Mouse (Mus musculus): ENCODE results near the gene Arhgap24.

The Arhgap24 gene

GRCm38 (mm10) chr5:102687673-102688072 is 206.5 kb downstream of the Arhgap24 start:
- DNase-seq = no peak

GRCm38 (mm10) chr5:102692487-102692886 is 211.3 kb downstream of the Arhgap24 start:
- DNase-seq = peak; percentile 68

- no peak for DNase-seq
Measured at GRCm38 (mm10) chr5:102693192-102693591, 212.0 kb downstream of the Arhgap24 start.

GRCm38 (mm10) chr5:102693871-102694270 is 212.7 kb downstream of the Arhgap24 start:
- DNase-seq = no peak

GRCm38 (mm10) chr5:102697784-102698183 is 216.6 kb downstream of the Arhgap24 start:
- no peak for DNase-seq

- peak; percentile 21 for DNase-seq
Measured at GRCm38 (mm10) chr5:102698396-102698795, 217.2 kb downstream of the Arhgap24 start.

DNA sequence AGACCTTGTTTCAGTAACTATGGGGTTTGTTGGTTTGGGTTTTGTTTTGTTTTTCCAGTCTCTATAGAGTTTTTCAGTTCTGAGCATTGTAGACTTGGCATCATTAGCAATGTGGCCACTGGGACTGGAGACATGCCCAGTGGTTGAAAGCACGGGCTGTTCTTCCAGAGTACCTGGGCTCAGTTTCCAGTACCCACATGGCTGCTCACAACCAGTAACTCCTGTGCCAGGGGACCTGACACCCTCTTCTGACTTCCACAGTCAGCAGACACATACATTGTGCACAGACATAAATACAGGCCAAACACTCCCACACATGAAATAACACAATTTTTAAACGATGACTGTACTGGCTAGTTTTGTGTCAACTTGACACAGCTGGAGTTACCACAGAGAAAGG is 217.7 kb downstream of the Arhgap24 start:
- no peak for DNase-seq

- DNase-seq = no peak
Measured at GRCm38 (mm10) chr5:102702581-102702980, 221.4 kb downstream of the Arhgap24 start.

DNA sequence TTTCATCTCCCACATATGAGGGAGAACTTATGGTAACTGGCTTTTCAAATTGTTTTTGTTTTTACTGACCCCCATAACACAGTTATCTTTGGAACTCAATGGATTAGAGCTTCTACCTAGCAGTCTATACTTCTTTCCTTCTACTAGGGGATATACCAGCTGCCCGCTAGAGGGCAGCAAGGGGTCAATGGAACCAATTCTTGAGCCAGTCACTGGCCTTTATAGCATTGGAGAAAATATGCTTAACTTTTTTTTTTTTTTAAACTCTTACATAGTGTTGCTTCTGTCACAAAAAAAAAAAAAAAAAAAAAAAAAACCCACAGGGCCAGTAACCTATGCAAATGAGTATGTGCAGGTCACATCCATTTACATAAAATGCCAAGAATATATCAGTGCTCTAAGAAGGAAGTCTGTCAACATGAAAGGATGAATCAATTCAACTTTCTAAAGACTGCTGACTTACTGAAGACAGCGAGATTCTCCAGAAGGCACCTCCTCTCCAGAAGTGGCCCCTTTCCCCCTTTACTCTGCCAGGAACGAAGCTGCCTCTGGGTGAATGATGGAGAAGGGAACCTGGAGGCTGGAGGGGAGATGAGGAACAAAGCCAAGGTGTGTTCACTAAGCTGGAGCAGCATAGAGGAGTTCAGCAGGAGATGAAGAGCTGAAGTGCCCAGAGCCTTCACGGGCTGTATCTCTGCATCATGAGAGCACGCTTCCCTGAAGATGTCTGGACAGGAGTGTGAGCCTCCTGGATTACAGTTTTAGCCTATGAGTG is 222.3 kb downstream of the Arhgap24 start:
- peak; percentile 47 for DNase-seq

GRCm38 (mm10) chr5:102705170-102705569 is 224.0 kb downstream of the Arhgap24 start:
- DNase-seq = no peak

- DNase-seq = no peak
Measured at GRCm38 (mm10) chr5:102710336-102710735, 229.1 kb downstream of the Arhgap24 start.

DNA sequence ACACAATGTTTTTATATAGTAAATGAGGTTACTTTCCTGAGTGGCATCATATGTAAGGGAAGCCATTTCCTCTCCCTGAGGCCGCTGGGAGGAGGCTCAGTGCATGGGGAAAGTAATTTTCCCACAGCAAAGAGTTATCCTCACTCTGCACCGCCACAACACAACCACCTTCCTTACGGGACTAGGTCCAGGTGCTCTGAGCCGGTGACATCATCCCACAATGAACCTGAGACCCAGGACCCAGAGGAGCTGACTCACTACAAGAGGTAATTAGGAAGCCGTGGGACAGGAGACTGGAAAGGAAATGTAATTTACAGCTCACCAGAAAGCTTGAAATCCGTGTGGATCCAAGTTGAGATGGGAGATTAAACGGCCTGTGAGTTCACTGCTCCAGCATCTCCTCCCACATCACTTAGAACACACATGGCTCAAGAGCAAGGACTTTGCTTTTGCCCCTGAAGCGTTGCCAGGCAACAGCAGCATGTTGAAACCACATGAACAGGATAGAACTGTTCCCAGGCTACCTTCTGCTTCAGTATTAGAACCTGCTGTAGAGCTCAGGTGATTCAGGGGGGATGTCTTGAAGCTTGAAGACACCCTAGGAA is 238.3 kb downstream of the Arhgap24 start:
- no peak for DNase-seq

DNA sequence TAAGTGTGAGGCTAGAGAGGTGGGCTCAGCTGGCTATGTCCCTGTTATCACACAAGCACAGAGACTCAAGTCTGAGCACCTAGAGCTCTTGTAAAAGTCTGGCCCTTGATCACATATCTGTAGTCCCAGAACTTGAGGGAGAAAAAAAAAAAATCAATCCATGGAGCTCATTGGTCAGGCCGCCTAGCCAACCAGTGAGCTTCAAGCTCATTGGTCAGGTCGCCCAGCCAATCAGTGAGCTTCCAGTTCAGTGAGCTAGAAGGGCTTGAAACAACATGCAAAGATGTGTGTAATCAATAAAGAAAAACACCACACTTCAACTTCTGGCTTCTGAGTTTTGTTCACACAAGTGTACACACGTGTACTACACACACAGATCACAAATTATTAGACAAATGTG is 242.4 kb downstream of the Arhgap24 start:
- no peak for DNase-seq

DNA sequence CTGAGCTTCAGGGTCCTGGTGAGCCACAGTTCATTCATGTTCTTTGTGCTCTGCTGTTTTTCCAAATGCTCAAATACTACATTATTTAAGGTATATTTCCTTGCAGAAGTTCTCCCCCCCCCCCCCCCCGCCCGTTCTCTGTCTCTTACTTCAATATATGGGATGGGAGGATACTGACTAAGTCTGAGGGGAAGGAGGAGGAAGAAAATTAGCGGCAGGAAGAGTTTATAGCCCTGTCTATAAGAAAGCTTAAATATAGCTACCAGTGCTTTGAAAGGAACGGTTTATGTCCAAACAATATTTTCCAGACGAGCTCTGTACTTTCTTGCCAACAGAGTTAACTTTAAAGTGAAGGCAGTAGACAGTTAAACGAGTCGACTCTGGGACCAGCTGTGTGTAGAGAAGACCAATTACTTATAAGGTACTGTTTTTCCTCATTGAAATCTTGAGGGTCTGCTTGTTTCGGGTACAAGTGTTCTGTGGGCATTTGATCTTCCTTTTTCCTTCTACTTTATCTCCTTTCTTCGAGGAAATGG is 243.7 kb downstream of the Arhgap24 start:
- no peak for DNase-seq

GRCm38 (mm10) chr5:102725365-102725764 is 244.2 kb downstream of the Arhgap24 start:
- no peak for DNase-seq

DNA sequence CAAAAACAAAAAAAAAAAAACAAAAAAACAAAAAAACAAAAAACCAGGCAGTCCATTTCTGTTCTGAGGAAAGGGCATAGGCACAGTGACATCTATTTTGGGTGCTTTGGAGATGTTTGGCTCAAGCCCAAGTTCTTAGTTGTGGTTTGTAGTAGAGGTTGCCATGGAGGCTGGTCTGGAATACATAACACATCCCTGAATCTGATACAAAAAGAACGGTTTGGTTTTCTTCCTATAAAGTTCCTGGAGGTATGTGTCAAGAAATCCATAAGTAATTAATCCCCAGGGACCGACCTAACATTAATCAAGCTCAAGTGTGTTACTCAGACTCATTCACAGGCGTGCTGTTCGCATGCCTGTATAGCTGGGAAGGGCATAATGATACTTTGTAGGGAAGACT is 245.8 kb downstream of the Arhgap24 start:
- DNase-seq = no peak

- DNase-seq = no peak
Measured at GRCm38 (mm10) chr5:102728531-102728930, 247.3 kb downstream of the Arhgap24 start.

DNA sequence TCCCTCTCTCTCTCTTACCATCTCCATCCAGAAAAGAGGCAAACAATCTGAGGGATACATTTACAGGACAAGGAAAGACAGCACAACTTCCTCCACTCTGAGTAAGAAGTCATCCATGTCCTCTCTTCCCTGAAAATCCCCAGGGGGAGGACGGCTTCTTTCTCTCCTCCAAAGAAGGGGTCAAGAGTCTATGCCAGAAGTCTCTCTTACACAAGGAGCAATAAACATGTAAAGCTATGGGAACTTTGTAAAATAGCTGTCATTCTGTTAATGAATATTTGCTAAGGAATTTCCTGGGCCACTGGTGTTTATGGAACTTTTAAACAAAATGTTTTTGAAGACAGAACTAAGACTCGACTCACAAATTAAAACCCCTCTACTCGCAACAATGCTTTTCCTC is 248.3 kb downstream of the Arhgap24 start:
- no peak for DNase-seq

DNA sequence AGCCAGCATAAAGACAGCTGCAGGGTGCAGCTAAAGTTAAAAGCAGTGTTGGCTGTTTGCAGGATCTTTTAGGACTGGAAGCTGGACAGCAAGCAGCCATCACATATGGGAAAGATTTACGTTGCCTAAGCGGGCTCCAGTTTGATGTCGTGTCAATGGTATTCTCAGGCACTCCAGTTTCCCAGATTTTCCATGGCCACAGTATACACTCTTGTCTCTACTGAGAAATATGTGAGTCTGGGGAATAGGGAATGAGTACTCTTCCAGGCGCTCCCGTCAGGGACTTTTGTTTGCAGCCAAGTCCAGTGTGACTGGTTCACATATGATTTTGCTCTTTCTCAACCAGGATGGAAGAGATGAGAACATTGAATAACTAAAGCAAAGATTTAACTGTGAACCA is 254.9 kb downstream of the Arhgap24 start:
- DNase-seq = no peak

DNA sequence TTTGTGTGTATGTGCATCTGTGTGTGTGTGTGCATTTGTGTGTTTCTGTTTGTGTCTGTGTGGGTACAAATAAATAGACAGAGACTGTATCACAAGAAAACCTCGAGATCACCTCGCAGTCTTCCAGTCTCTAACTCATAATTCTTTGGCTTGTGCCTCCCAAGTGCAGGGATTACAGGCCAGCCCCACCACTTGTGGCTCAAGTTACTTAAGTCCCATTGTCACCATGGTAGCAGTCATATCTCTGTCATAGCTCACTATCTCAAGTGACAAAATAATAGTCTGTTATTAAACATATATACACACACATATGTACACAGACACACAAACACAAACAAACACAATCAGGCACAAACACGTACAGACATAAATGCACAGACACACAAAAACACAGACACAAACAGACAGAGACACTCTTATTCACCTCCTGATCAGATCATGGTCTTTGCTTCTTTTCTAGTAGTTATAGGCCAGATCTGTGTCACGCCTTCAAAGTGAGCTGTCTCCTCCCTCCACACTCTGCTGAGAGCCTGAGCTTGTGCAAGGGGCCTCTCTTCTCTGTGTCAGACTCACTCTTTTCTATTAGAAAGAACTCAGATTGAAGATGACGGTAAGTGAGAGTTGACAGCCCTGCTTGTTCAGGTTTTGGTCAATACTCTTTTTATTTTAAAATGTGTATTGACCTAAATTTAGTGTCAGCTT is 261.5 kb downstream of the Arhgap24 start:
- DNase-seq = no peak

GRCm38 (mm10) chr5:102743436-102743835 is 262.2 kb downstream of the Arhgap24 start:
- DNase-seq = no peak

DNA sequence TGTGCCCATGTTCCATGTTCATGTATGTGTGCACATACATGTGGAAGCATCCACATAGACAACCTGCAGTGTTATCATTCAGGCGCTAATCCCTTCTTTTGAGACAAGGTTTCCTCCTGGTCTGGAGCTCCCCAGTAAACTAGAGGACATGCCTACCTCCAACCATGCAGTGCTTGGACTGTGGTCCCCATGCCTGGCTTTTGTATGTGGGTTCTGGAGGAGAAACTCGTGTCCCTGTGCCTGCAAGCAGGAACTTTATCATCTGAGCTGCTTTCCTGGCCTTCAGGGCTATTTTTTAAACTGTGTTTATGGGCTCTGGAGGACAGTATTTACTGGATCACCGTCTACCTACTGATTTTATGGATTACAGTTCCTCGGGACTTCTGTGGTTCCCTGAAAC is 262.9 kb downstream of the Arhgap24 start:
- DNase-seq = no peak

- DNase-seq = no peak
Measured at GRCm38 (mm10) chr5:102748146-102748545, 267.0 kb downstream of the Arhgap24 start.

DNA sequence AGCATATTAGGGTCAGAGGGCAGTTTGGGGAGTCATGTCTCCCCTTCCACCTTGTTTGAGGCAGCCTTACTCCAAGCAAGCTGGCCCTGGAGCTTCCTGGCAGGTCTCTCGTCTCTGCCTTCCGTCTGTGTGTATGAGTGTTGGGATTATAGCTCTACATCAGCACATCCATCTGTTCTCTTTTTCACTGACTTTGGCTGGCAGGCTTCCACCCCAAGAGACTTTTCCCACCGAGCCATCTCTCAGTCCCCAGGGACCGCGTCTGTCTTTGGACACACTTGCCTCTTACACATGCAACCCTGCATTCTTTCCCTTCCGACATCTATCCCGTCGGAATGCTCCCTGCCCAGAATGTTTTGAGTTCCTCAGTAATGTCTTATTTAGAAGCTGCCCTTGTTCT is 267.8 kb downstream of the Arhgap24 start:
- DNase-seq = peak; percentile 14

Data from layer of hippocampus, adult 9-11 months (tissue).